Mouse (Mus musculus) cortical plate, adult 2 months (tissue): ENCODE results near the gene Stxbp3. TPM values are rescaled to one million over a fixed set of nuclear protein-coding genes. Genes with fewer than 3 reads are reported as not detected.
"Not testable (repeated sequence)": the region's sequence is repeated elsewhere in the genome, so short reads cannot be mapped to it uniquely, and the experiment has no call there.

Experiments
- H3K27ac ChIP-seq: fragments of 200-500 bp; 2 replicates; pipeline ENCODE4 v1.5.1; 2012; ENCODE audit warnings: low read length, control low read depth, inconsistent platforms; ENCODE audit not compliant: insufficient read depth
- H3K4me1 ChIP-seq: fragments of 200-500 bp; 2 replicates; pipeline ENCODE4 v1.6.1; 2011; ENCODE audit warnings: low read length; ENCODE audit not compliant: control insufficient read depth, insufficient read depth
- H3K4me3 ChIP-seq: fragments of 200-500 bp; 2 replicates; pipeline ENCODE4 v1.5.1; 2011; ENCODE audit warnings: mild to moderate bottlenecking, low read length, control low read depth; ENCODE audit not compliant: insufficient read depth
- CTCF ChIP-seq: fragments of 200-500 bp; IDR thresholded peaks from 2 replicates; pipeline ENCODE4 v1.5.1; 2011; ENCODE audit warnings: mild to moderate bottlenecking, control low read depth, low read length; ENCODE audit not compliant: insufficient read depth; ENCODE audit errors: extremely low read depth
- POLR2A ChIP-seq: fragments of 200-500 bp; IDR thresholded peaks from 2 replicates; pipeline ENCODE4 v1.6.1; 2011; ENCODE audit warnings: mild to moderate bottlenecking, low read length, control low read depth; ENCODE audit not compliant: insufficient read depth; ENCODE audit errors: extremely low read depth
- polyA plus RNA-seq: library from polyadenylated mRNA; depleted of rRNA; stranded (reverse); fragments of >200 nt; gene quantifications from 2 replicates; pipeline ENCODE4 v1.2.3, GENCODE M21; 2012

Stxbp3 gene
- polyA plus RNA-seq, 1 experiment, result 26.6 TPM

- TF ChIP-seq CTCF (no peak), POLR2A (no peak)
- H3K4me1 ChIP-seq, result no peaks in the 10 kb centered on the region
- H3K27ac ChIP-seq, result no peak overlapping the region
- no peak overlapping the region for H3K4me3 ChIP-seq
These were observed 6.3 kb upstream of the Stxbp3 start for GRCm38 (mm10) chr3:108846616-108847015.

GRCm38 (mm10) chr3:108844521-108844920 lies 4.2 kb upstream of the Stxbp3 start:
- no peak for TF ChIP-seq POLR2A
- no peak for TF ChIP-seq CTCF
- Histone ChIP-seq H3K4me1 (no peaks in the 10 kb centered on the region), H3K4me3 (no peak overlapping the region), H3K27ac (no peak overlapping the region)

- no peak for TF ChIP-seq POLR2A
- TF ChIP-seq CTCF, result no peak
These were observed 3.7 kb upstream of the Stxbp3 start for GRCm38 (mm10) chr3:108844026-108844425.

GRCm38 (mm10) chr3:108840716-108841054 lies 359 bp upstream of the Stxbp3 start:
- no peaks in the 10 kb centered on the region for H3K4me1 ChIP-seq
- no peak overlapping the region for H3K27ac ChIP-seq
- H3K4me3 ChIP-seq, result no peak overlapping the region; the same call in 1 of the 2 replicates
- TF ChIP-seq CTCF (no peak), POLR2A (no peak)

More at GRCm38 (mm10) chr3:108844026-108844425, 3.7 kb upstream of the Stxbp3 start:
- Histone ChIP-seq H3K4me3 (no peak overlapping the region), H3K4me1 (no peaks in the 10 kb centered on the region), H3K27ac (no peak overlapping the region)

- no peak for TF ChIP-seq CTCF
- TF ChIP-seq POLR2A, result no peak
- no peak overlapping the region for H3K27ac ChIP-seq
- H3K4me3 ChIP-seq, result peak overlapping the region; percentile 52
- H3K4me1 ChIP-seq, result no peaks in the 10 kb centered on the region
These were observed 703 bp downstream of the Stxbp3 start for GRCm38 (mm10) chr3:108839647-108839999.

- no peak for TF ChIP-seq POLR2A
- no peak for TF ChIP-seq CTCF
- H3K27ac ChIP-seq, result no peak overlapping the region
- H3K4me1 ChIP-seq, result no peaks in the 10 kb centered on the region
- peak overlapping the region; percentile 52; the same call in 1 of the 2 replicates for H3K4me3 ChIP-seq
These were observed 1.3 kb downstream of the Stxbp3 start for GRCm38 (mm10) chr3:108838980-108839379.

GRCm38 (mm10) chr3:108836931-108837330 lies 3.4 kb downstream of the Stxbp3 start:
- Histone ChIP-seq H3K27ac (0 out of 2 replicates have a peak overlapping the region, but pooled peaks have one; percentile 4), H3K4me3 (no peak overlapping the region), H3K4me1 (no peaks in the 10 kb centered on the region)
- TF ChIP-seq POLR2A, result no peak
- no peak for TF ChIP-seq CTCF

- not testable (repeated sequence) for H3K4me1 ChIP-seq, H3K27ac ChIP-seq
These were observed 6.6 kb downstream of the Stxbp3 start for GRCm38 (mm10) chr3:108833717-108834116.

GRCm38 (mm10) chr3:108831750-108832149 lies 8.6 kb downstream of the Stxbp3 start:
- H3K4me3 ChIP-seq, result no peak overlapping the region
- H3K4me1 ChIP-seq, result peaks cover 2% of the 10 kb centered on the region; the same call in 1 of the 2 replicates
- no peak overlapping the region for H3K27ac ChIP-seq
- TF ChIP-seq POLR2A (no peak), CTCF (no peak)

More at GRCm38 (mm10) chr3:108833717-108834116, 6.6 kb downstream of the Stxbp3 start:
- not testable (repeated sequence) for H3K4me3 ChIP-seq

GRCm38 (mm10) chr3:108830493-108830892 lies 9.8 kb downstream of the Stxbp3 start:
- Histone ChIP-seq H3K27ac (no peak overlapping the region), H3K4me3 (no peak overlapping the region), H3K4me1 (peaks cover 2% of the 10 kb centered on the region; the same call in 1 of the 2 replicates)
- TF ChIP-seq POLR2A, result no peak
- TF ChIP-seq CTCF, result no peak

- H3K4me3 ChIP-seq, result no peak overlapping the region
- TF ChIP-seq CTCF (no peak), POLR2A (no peak)
- no peak overlapping the region for H3K27ac ChIP-seq
- peaks cover 2% of the 10 kb centered on the region for H3K4me1 ChIP-seq
These were observed 24.7 kb downstream of the Stxbp3 start for GRCm38 (mm10) chr3:108815631-108816030.
